Mouse (Mus musculus): ENCODE measurements at regions not wholly inside any gene's neighbourhood (a gene's known extent, or its start where the extent isn't known, plus 50 kb on each side); places are given as distances from the start of the nearest gene placed in this dataset.
A peak's percentile ranks its signal among the peaks of the same experiment; 100 is the strongest.

- DNase-seq (ENCODE audit: low spot score), result no peak
Observed at GRCm38 (mm10) chr5:141054991-141055390, 54.6 kb upstream of the Card11 start.

- DNase-seq (ENCODE audit: low spot score), result no peak
Observed at GRCm38 (mm10) chr5:141055596-141056343, 55.4 kb upstream of the Card11 start.

- DNase-seq (ENCODE audit: low spot score), result no peak
Observed at GRCm38 (mm10) chr5:141058141-141058540, 57.8 kb upstream of the Card11 start.

GRCm38 (mm10) chr5:141058863-141059262 lies 58.5 kb upstream of the Card11 start:
- DNase-seq (ENCODE audit: low spot score), result no peak

- peak; percentile 13 for DNase-seq (ENCODE audit: low spot score)
Observed at GRCm38 (mm10) chr5:141062144-141062543, 61.8 kb upstream of the Card11 start.

- DNase-seq (ENCODE audit: low spot score), result peak; percentile 13
Observed at GRCm38 (mm10) chr5:141067561-141067960, 67.2 kb upstream of the Card11 start.

- no peak for DNase-seq (ENCODE audit: low spot score)
Observed at GRCm38 (mm10) chr5:141074457-141074856, 74.1 kb upstream of the Card11 start.

GRCm38 (mm10) chr5:141076158-141076557 lies 75.8 kb upstream of the Card11 start:
- no peak for DNase-seq (ENCODE audit: low spot score)

- DNase-seq (ENCODE audit: low spot score), result peak; percentile 11
Observed at GRCm38 (mm10) chr5:141076942-141077341, 76.6 kb upstream of the Card11 start.

GRCm38 (mm10) chr5:141080896-141081295 lies 80.5 kb upstream of the Card11 start:
- DNase-seq (ENCODE audit: low spot score), result peak; percentile 4

- peak; percentile 28 for DNase-seq (ENCODE audit: low spot score)
Observed at GRCm38 (mm10) chr5:141084056-141084730, 83.8 kb upstream of the Card11 start.

- peak; percentile 23 for DNase-seq (ENCODE audit: low spot score)
Observed at GRCm38 (mm10) chr5:141084746-141085145, 84.4 kb upstream of the Card11 start.

GRCm38 (mm10) chr5:141091676-141092075 lies 91.3 kb upstream of the Card11 start:
- DNase-seq (ENCODE audit: low spot score), result no peak

- DNase-seq (ENCODE audit: low spot score), result peak; percentile 41
Observed at GRCm38 (mm10) chr5:141093641-141094040, 93.3 kb upstream of the Card11 start.

- DNase-seq (ENCODE audit: low spot score), result no peak
Observed at GRCm38 (mm10) chr5:141097878-141098277, 97.5 kb upstream of the Card11 start.

- no peak for DNase-seq (ENCODE audit: low spot score)
Observed at GRCm38 (mm10) chr5:141111666-141112065, 111.3 kb upstream of the Card11 start.

GRCm38 (mm10) chr5:141115273-141115904 lies 115.0 kb upstream of the Card11 start:
- DNase-seq (ENCODE audit: low spot score), result no peak

- DNase-seq (ENCODE audit: low spot score), result no peak
Observed at GRCm38 (mm10) chr5:141115963-141116362, 115.6 kb upstream of the Card11 start.

- DNase-seq (ENCODE audit: low spot score), result no peak
Observed at GRCm38 (mm10) chr5:141125870-141126269, 115.4 kb upstream of the Sdk1 start.

GRCm38 (mm10) chr5:141126536-141126935 lies 114.8 kb upstream of the Sdk1 start:
- no peak for DNase-seq (ENCODE audit: low spot score)

GRCm38 (mm10) chr5:141131036-141131435 lies 110.3 kb upstream of the Sdk1 start:
- DNase-seq (ENCODE audit: low spot score), result no peak

GRCm38 (mm10) chr5:141131906-141132305 lies 109.4 kb upstream of the Sdk1 start:
- no peak for DNase-seq (ENCODE audit: low spot score)

All from thymus, postnatal 0 days (tissue).